Mouse (Mus musculus): Measurements from ENCODE around the gene Tssk2. TPM values are rescaled to one million over a fixed set of nuclear protein-coding genes. Genes with fewer than 3 reads are reported as not detected.
A peak's percentile ranks its signal among the peaks of the same experiment; 100 is the strongest.

Tssk2 gene
- polyA plus RNA-seq, 1 experiment, result 0.05 TPM

DNA sequence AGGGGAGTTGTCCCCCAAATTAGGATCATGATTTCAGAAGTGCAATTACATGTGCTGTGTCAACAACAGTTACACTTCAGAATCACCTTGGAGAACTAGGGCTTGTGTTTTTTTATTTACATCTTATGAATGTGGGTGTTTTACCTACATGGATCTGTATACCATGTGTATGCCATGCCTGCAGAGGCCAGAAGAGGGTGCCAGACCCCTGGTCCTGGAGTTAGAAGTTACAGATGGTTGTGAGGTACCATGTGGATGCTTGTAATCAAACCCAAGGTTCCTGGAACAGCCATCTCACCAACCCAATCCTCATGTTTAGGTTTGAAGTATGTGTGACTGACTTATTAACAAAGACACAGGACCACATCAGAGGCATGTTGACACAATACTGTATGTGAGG, 39.8 kb upstream of the Tssk2 start:
- DNase-seq, result peak; percentile 28
- no peak overlapping the region for H3K27ac ChIP-seq (ENCODE audit: insufficient read depth, low read depth, low read length)
- H3K36me3 ChIP-seq (ENCODE audit: control insufficient read depth, insufficient read depth, low read length), result no peaks in the 10 kb centered on the region
- no peak overlapping the region for H3K4me3 ChIP-seq (ENCODE audit: insufficient read depth, low read depth, low read length)
- H3K4me1 ChIP-seq (ENCODE audit: control insufficient read depth, insufficient read depth, low read length), result no peaks in the 10 kb centered on the region
- H3K27me3 ChIP-seq (replicated peaks; ENCODE audit: control insufficient read depth, insufficient read depth, low read length), result no peaks in the 10 kb centered on the region
- no peak for TF ChIP-seq POLR2A (IDR thresholded peaks at IDR 0.05; ENCODE audit: low read depth, low read length)
- peak; percentile 69 for TF ChIP-seq CTCF (conservative IDR thresholded peaks at IDR 0.05; ENCODE audit: insufficient read depth, insufficient read length, low read depth, low read length)

DNA sequence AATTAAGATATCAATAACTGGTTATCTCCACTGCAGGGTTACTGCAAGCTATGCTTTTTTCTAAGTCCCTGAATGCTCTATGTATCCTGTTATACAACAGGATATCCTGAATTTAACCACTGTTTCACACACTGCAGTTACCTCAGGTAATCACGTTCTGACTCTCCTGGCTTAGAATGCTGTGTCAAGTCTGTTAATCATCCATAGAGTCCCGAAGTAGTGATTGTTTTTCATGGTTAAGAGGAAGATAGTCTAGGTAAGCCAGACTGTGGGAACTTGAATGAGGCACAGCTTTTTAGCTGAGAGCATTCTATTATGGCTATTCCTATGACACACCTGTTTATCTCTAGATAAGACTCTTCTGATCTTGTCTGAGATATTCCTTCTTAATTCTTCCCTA, 33.1 kb upstream of the Tssk2 start:
- H3K4me1 ChIP-seq (ENCODE audit: control insufficient read depth, insufficient read depth, low read length), result peaks cover 8% of the 10 kb centered on the region
- H3K4me3 ChIP-seq (ENCODE audit: insufficient read depth, low read depth, low read length), result no peak overlapping the region
- peak; percentile 70 for DNase-seq
- no peak for TF ChIP-seq CTCF (conservative IDR thresholded peaks at IDR 0.05; ENCODE audit: insufficient read depth, insufficient read length, low read depth, low read length)
- no peak for TF ChIP-seq POLR2A (IDR thresholded peaks at IDR 0.05; ENCODE audit: low read depth, low read length)
- no peaks in the 10 kb centered on the region for H3K36me3 ChIP-seq (ENCODE audit: control insufficient read depth, insufficient read depth, low read length)
- H3K27me3 ChIP-seq (replicated peaks; ENCODE audit: control insufficient read depth, insufficient read depth, low read length), result no peaks in the 10 kb centered on the region
- H3K27ac ChIP-seq (ENCODE audit: insufficient read depth, low read depth, low read length), result no peak overlapping the region
- WGBS, result 24% methylated on average over 2 of the region's 2 CpGs

DNA sequence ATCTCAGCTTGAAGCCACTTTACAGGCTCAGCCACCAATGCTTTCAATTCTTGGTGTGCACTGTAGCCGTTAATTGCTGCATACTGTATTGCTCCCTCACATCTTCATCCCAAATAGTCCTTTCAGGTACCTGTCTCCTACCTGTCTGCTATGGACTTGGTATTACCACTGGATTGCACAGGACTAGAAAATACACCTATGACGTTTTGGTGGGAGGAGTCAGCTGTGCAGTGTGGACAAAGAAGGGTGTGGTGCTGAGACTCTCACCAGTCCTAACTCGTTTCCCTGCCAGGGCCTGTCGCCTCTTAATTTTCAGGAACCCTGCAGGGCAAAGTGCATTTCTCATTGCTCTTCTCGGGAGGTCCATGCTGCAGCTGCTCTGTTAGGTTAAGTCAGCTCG, 32.7 kb upstream of the Tssk2 start:
- TF ChIP-seq CTCF (conservative IDR thresholded peaks at IDR 0.05; ENCODE audit: insufficient read depth, insufficient read length, low read depth, low read length), result no peak
- TF ChIP-seq POLR2A (IDR thresholded peaks at IDR 0.05; ENCODE audit: low read depth, low read length), result no peak
- Histone ChIP-seq H3K27ac (ENCODE audit: insufficient read depth, low read depth, low read length) (no peak overlapping the region), H3K36me3 (ENCODE audit: control insufficient read depth, insufficient read depth, low read length) (no peaks in the 10 kb centered on the region), H3K4me1 (ENCODE audit: control insufficient read depth, insufficient read depth, low read length) (peaks cover 8% of the 10 kb centered on the region), H3K4me3 (ENCODE audit: insufficient read depth, low read depth, low read length) (no peak overlapping the region), H3K27me3 (replicated peaks; ENCODE audit: control insufficient read depth, insufficient read depth, low read length) (no peaks in the 10 kb centered on the region)
- DNase-seq, result peak; percentile 74
- WGBS, result 33% methylated on average over 6 of the region's 6 CpGs

DNA sequence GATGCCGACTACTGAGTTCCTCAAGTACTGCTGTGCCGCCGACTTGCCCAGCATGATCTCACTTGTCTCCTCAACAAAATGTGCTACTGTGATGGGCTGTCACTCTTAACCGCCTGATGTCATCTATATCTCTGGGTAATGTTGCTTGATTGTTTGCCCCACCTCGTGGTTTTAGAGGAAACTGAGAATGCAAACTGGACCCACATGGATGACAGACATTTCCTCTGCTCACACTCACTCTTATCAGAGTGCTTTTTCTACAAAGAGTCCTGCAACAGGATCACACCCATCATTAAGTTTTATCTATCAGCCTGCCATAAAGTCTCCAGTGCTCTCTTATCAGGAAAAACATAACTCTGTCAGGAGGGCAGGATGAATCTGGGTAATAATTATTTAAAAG, 27.2 kb upstream of the Tssk2 start:
- no peak overlapping the region for H3K27ac ChIP-seq (ENCODE audit: insufficient read depth, low read depth, low read length)
- H3K36me3 ChIP-seq (ENCODE audit: control insufficient read depth, insufficient read depth, low read length), result no peaks in the 10 kb centered on the region
- WGBS, result 78% methylated on average over 5 of the region's 5 CpGs
- DNase-seq, result no peak
- no peak overlapping the region for H3K4me3 ChIP-seq (ENCODE audit: insufficient read depth, low read depth, low read length)
- H3K27me3 ChIP-seq (replicated peaks; ENCODE audit: control insufficient read depth, insufficient read depth, low read length), result no peaks in the 10 kb centered on the region
- TF ChIP-seq POLR2A (IDR thresholded peaks at IDR 0.05; ENCODE audit: low read depth, low read length), result no peak
- TF ChIP-seq CTCF (conservative IDR thresholded peaks at IDR 0.05; ENCODE audit: insufficient read depth, insufficient read length, low read depth, low read length), result no peak
- H3K4me1 ChIP-seq (ENCODE audit: control insufficient read depth, insufficient read depth, low read length), result peaks cover 6% of the 10 kb centered on the region; the same call in 1 of the 2 replicates

DNA sequence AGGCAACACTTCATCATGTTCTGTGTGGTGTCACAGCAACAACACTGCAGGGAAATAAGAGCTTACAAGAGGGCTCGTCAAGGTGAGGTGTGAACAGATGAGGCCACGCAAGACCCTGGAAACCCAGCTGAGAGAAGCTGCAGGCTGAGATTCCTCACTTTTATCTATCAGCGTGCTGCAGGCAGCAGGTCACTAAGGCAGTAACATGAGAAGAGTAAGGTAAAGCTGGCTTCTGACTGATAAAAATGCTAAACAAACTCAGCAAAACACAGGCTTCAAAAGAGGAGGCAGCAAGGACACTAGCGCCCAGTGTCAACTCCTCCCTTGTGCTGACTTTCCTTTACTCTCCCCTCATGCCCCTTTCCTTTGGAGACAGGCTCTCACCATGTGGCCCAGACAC, 25.4 kb upstream of the Tssk2 start:
- H3K4me1 ChIP-seq (ENCODE audit: control insufficient read depth, insufficient read depth, low read length), result peaks cover 6% of the 10 kb centered on the region; the same call in 1 of the 2 replicates
- WGBS, result 72% methylated on average over 4 of the region's 4 CpGs
- no peak for DNase-seq
- no peak for TF ChIP-seq POLR2A (IDR thresholded peaks at IDR 0.05; ENCODE audit: low read depth, low read length)
- TF ChIP-seq CTCF (conservative IDR thresholded peaks at IDR 0.05; ENCODE audit: insufficient read depth, insufficient read length, low read depth, low read length), result no peak
- H3K27me3 ChIP-seq (replicated peaks; ENCODE audit: control insufficient read depth, insufficient read depth, low read length), result no peaks in the 10 kb centered on the region
- H3K4me3 ChIP-seq (ENCODE audit: insufficient read depth, low read depth, low read length), result no peak overlapping the region
- no peak overlapping the region for H3K27ac ChIP-seq (ENCODE audit: insufficient read depth, low read depth, low read length)
- H3K36me3 ChIP-seq (ENCODE audit: control insufficient read depth, insufficient read depth, low read length), result no peaks in the 10 kb centered on the region

DNA sequence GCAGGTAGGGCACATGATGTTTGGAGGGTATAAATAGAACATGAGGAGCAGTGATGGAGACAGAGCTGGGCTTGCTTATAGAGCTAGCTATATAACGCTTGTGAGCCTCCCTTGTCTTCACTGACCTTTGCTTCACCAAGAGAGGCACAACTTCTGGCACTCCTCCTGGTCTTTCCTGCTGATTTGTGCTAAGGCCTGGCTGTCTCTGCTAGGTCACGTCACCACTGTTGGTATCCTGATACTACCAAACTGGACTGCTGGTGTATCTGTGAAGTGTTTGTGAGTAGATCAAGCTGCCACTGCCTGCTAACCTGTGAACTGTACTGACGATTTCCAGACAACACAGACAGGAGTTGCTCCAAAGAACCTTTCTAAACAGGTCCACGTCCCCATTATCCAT, 23.3 kb upstream of the Tssk2 start:
- no peak for TF ChIP-seq POLR2A (IDR thresholded peaks at IDR 0.05; ENCODE audit: low read depth, low read length)
- TF ChIP-seq CTCF (conservative IDR thresholded peaks at IDR 0.05; ENCODE audit: insufficient read depth, insufficient read length, low read depth, low read length), result no peak
- no peaks in the 10 kb centered on the region for H3K27me3 ChIP-seq (replicated peaks; ENCODE audit: control insufficient read depth, insufficient read depth, low read length)
- DNase-seq, result peak; percentile 28
- H3K27ac ChIP-seq (ENCODE audit: insufficient read depth, low read depth, low read length), result no peak overlapping the region
- no peaks in the 10 kb centered on the region for H3K36me3 ChIP-seq (ENCODE audit: control insufficient read depth, insufficient read depth, low read length)
- 63% methylated on average over 4 of the region's 4 CpGs for WGBS
- no peak overlapping the region for H3K4me3 ChIP-seq (ENCODE audit: insufficient read depth, low read depth, low read length)
- H3K4me1 ChIP-seq (ENCODE audit: control insufficient read depth, insufficient read depth, low read length), result peaks cover 6% of the 10 kb centered on the region; the same call in 1 of the 2 replicates

DNA sequence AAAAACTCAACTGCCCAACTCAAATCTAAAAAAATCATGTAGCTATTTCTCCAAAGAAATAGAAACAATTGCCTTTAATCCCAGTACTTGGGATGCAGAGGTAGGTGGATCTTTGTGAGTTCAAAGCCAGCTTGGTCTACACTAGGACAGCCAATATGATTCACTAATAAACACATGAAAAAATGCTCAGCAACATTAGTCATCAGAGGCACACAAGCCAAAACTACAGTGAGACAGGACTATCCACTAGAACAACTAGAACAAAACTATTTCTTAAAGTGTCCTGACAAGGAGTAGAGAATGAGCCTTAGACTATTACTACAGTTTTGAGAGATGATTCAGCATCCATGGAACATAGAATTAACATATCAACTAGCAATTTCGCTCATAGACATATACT, 22.3 kb upstream of the Tssk2 start:
- peaks cover 6% of the 10 kb centered on the region; the same call in 1 of the 2 replicates for H3K4me1 ChIP-seq (ENCODE audit: control insufficient read depth, insufficient read depth, low read length)
- H3K27me3 ChIP-seq (replicated peaks; ENCODE audit: control insufficient read depth, insufficient read depth, low read length), result no peaks in the 10 kb centered on the region
- TF ChIP-seq POLR2A (IDR thresholded peaks at IDR 0.05; ENCODE audit: low read depth, low read length) (no peak), CTCF (conservative IDR thresholded peaks at IDR 0.05; ENCODE audit: insufficient read depth, insufficient read length, low read depth, low read length) (no peak)
- 98% methylated on average over 1 of the region's 1 CpGs for WGBS
- no peak for DNase-seq
- H3K27ac ChIP-seq (ENCODE audit: insufficient read depth, low read depth, low read length), result no peak overlapping the region
- H3K4me3 ChIP-seq (ENCODE audit: insufficient read depth, low read depth, low read length), result no peak overlapping the region
- no peaks in the 10 kb centered on the region for H3K36me3 ChIP-seq (ENCODE audit: control insufficient read depth, insufficient read depth, low read length)

DNA sequence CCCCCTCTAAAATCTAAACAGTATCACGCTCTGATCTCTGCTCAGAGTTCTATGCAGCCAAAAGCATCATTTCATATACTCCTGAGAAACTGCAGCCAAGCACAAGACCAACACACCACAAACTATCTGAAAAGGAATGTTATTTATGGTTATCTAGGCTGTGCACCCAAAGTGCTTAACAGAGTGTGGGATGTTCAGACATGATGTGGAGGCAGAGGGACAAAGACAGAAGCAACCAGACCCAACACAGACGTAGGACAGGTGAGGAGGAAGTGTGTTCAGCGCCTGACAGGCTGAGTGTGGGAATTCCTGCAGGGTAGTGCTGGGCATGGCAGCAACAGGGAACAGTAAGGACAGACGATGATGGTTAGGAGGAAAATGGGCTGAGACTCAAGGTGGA, 18.9 kb upstream of the Tssk2 start:
- H3K4me3 ChIP-seq (ENCODE audit: insufficient read depth, low read depth, low read length), result no peak overlapping the region
- H3K27ac ChIP-seq (ENCODE audit: insufficient read depth, low read depth, low read length), result no peak overlapping the region
- TF ChIP-seq CTCF (conservative IDR thresholded peaks at IDR 0.05; ENCODE audit: insufficient read depth, insufficient read length, low read depth, low read length) (no peak), POLR2A (IDR thresholded peaks at IDR 0.05; ENCODE audit: low read depth, low read length) (no peak)
- H3K4me1 ChIP-seq (ENCODE audit: control insufficient read depth, insufficient read depth, low read length), result peaks cover 11% of the 10 kb centered on the region; the same call in 1 of the 2 replicates
- no peaks in the 10 kb centered on the region for H3K27me3 ChIP-seq (replicated peaks; ENCODE audit: control insufficient read depth, insufficient read depth, low read length)
- no peaks in the 10 kb centered on the region for H3K36me3 ChIP-seq (ENCODE audit: control insufficient read depth, insufficient read depth, low read length)
- DNase-seq, result no peak
- 83% methylated on average over 4 of the region's 4 CpGs for WGBS

Measured in kidney, adult 2 months (tissue).